Mouse (Mus musculus): Measurements from ENCODE around the gene Akr1cl. TPM values are rescaled to one million over a fixed set of nuclear protein-coding genes. Genes with fewer than 3 reads are reported as not detected.

Gene Akr1cl
- total RNA-seq, 2 experiments from 2014 or later, result not detected

DNA sequence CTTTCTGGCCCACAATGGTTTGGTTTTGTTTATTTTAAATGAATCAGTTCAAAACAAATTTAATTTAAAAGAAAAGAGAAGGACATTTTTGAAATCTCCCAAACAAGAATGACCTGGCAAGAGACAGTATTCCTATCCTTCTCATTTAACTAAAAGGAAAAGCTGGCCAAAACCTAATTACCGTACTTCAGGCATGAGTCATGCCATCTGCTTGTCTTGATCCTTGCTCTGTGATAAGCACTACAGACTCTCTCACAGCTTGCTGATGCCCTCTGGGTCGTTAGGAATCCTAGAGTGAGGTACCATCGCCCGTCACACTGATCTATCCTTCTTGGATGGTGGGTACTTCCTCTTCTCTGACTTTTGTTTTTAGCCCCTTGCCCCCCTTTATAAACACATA, 39.4 kb downstream of the Akr1cl start:
- no peak for ATAC-seq (replicated peaks; ENCODE audit: poor library complexity)

DNA sequence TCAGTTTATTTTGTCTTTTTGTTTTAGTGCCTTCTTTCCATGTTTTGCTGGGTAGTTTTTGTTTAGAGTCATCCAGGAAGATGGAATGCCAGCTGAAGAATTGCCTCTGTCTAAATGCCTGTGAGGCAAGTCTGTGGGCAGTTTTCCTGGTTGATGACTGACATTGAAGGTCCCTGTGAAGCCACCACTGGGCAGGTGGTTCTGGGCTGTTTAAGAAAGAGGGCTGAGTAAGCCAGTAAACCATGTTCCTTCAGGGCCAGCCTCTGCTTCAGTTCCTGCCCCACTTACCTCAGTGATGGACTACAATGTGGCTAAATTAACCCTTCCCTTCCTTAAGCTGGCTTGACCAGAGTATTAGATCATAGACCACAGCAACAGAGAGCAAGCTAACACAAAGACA, 44.4 kb downstream of the Akr1cl start:
- ATAC-seq (replicated peaks; ENCODE audit: poor library complexity), result no peak

DNA sequence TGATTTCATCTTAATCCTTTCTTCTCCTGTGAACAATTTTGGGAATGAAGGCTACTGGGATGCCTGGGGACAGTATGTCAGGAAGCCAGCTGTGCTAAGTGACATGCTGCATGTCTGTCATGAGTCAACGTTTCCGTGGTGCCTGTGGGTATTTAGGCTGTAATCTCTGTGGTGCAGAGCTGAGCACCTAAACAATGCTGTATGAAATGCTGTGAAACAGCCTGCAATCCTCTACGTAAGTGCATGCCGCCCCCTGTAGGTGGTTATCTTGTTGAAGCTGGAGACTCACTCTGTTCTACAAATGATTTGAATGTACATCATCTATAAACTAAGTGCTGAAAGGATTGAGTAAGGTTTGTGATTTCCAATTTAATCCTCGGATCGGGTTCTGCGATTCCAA, 46.4 kb downstream of the Akr1cl start:
- peak; percentile 94 for ATAC-seq (replicated peaks; ENCODE audit: poor library complexity)

DNA sequence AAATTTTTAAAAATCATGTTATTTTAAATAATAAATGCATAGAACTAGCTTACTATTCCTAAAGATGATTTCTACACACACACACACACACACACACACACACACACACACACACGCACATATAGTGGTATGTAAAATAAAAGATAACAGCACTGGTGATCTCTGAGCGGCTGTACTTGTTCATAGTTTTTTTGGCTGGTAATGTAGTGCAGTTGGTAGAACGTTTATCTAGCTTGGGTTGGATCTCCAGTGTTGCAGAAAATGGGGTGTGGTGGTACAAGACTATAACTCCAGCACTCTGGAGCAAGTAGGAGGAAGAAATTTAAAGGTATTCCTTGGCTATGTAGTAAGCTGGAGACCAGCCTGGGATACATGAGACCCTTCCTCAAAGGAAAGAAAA, 49.3 kb downstream of the Akr1cl start:
- ATAC-seq (replicated peaks; ENCODE audit: poor library complexity), result peak; percentile 77

DNA sequence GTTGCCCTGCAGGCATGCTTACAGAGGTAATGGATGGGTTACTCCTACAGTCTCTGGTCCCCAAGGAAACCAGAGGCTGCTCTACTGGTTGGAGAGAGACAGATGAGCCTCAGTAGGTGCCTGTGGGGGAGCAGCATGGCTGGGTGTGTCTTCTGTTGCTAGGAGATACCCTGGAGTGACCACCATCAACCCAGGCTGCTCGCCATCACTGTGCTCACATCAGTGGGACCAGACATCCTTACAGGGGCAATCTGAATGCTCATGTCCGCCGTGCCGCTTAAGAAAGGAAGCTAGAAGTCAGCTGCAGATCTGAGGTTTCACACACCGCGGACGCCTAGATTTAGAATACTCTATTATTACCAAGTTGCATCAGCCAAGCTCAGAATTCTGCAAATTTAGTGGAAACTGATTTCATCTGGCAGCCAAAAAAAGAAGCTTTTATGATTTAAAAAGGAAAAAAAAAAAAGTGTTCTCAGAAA, 54.2 kb downstream of the Akr1cl start:
- no peak for ATAC-seq (replicated peaks; ENCODE audit: poor library complexity)

DNA sequence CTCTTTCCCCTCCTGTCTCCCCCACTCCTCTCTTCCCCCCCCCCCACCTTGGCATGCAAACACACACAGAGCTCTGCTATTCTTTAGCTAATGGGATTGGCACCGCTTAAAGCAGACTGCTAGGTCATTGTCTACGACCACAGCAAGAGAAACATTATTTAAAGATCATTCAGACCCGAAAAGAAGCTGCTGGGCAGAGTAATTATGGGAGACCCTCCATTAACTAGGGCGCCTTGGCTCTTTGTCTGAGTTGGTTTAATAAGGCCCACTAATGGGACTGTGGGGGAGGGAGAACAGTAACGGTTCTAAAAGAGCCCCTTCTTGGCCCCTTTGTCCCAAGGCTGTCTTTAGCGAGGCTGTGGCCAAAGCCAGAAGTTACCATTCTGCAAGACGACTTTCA, 57.2 kb downstream of the Akr1cl start:
- ATAC-seq (replicated peaks; ENCODE audit: poor library complexity), result no peak

DNA sequence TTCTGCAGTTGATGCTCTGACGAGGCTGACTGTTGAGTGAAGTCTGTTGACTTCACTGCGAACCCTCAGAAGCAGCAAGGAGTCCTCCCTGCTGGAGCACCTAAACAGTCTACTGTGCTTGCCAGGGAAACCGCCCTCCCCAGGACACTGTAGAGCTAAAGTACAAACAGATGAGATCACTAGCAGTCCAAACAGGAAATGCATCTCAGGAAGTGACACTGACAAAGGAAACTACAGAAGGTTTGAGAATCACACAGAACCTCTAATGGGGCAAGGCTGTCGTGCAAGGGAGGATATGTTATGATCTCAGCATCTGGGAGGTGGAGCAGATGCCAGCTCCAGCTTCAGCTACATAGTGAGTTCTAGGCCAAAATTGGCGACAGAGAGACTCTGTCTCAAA, 61.9 kb downstream of the Akr1cl start:
- ATAC-seq (replicated peaks; ENCODE audit: poor library complexity), result no peak

Other genes starting within 250 kb of the Akr1cl start
- 8.2 and 9.2 TPM in 2 replicates for gene Plekhm3, start 75.9 kb downstream of the Akr1cl start, total RNA-seq (2015)
- gene Plekhm3, start 75.9 kb downstream of the Akr1cl start, total RNA-seq (2017), result 3.3 and 3.5 TPM in 2 replicates
- gene Cryge, start 18.4 kb upstream of the Akr1cl start, total RNA-seq (2015), result not detected in 2 replicates
- gene Cryge, start 18.4 kb upstream of the Akr1cl start, total RNA-seq (2017), result not detected in 2 replicates
- gene Crygd, start 30.7 kb upstream of the Akr1cl start, total RNA-seq (2015), result not detected in 2 replicates
- gene Crygd, start 30.7 kb upstream of the Akr1cl start, total RNA-seq (2017), result not detected in 2 replicates
- not detected in 2 replicates for gene Crygc, start 40.9 kb upstream of the Akr1cl start, total RNA-seq (2015)
- gene Crygc, start 40.9 kb upstream of the Akr1cl start, total RNA-seq (2017), result not detected in 2 replicates
- not detected in 2 replicates for gene Crygb, start 49.5 kb upstream of the Akr1cl start, total RNA-seq (2015)
- not detected in 2 replicates for gene Crygb, start 49.5 kb upstream of the Akr1cl start, total RNA-seq (2017)
- not detected in 2 replicates for gene Cryga, start 70.6 kb upstream of the Akr1cl start, total RNA-seq (2015)
- not detected in 2 replicates for gene Cryga, start 70.6 kb upstream of the Akr1cl start, total RNA-seq (2017)
- not detected in 2 replicates for gene Gm28845, start 86.8 kb upstream of the Akr1cl start, total RNA-seq (2015)
- not detected in 2 replicates for gene Gm28845, start 86.8 kb upstream of the Akr1cl start, total RNA-seq (2017)
- gene D630023F18Rik, start 90.5 kb upstream of the Akr1cl start, total RNA-seq (2015), result 1.3 and 1.9 TPM in 2 replicates
- gene D630023F18Rik, start 90.5 kb upstream of the Akr1cl start, total RNA-seq (2017), result 0.12 and 0.51 TPM in 2 replicates
- 89.6 and 104 TPM in 2 replicates for gene Idh1, start 153.7 kb upstream of the Akr1cl start, total RNA-seq (2015)
- 172 and 200 TPM in 2 replicates for gene Idh1, start 153.7 kb upstream of the Akr1cl start, total RNA-seq (2017)
- gene Pikfyve, start 153.9 kb upstream of the Akr1cl start, total RNA-seq (2015), result 21.6 and 28.0 TPM in 2 replicates
- 24.4 and 30.2 TPM in 2 replicates for gene Pikfyve, start 153.9 kb upstream of the Akr1cl start, total RNA-seq (2017)
- not detected in 2 replicates for gene Pth2r, start 249.3 kb upstream of the Akr1cl start, total RNA-seq (2015)
- gene Pth2r, start 249.3 kb upstream of the Akr1cl start, total RNA-seq (2017), result not detected in 2 replicates

All from megakaryocyte progenitor cell, adult 5-6 weeks (primary cell).